Mouse (Mus musculus) erythroblast, embryonic 14.5 days (primary cell): ENCODE measurements around the gene Tbc1d16.

Experiments used
- GATA1 ChIP-seq: IDR thresholded peaks from 2 replicates; pipeline ENCODE4 v1.6.1; 2012; ENCODE audit warnings: low read length, inconsistent platforms, mixed read lengths
- TAL1 ChIP-seq: IDR thresholded peaks from 3 replicates; pipeline ENCODE4 v1.6.1; 2012; ENCODE audit warnings: low read length, inconsistent platforms, mixed read lengths

DNA sequence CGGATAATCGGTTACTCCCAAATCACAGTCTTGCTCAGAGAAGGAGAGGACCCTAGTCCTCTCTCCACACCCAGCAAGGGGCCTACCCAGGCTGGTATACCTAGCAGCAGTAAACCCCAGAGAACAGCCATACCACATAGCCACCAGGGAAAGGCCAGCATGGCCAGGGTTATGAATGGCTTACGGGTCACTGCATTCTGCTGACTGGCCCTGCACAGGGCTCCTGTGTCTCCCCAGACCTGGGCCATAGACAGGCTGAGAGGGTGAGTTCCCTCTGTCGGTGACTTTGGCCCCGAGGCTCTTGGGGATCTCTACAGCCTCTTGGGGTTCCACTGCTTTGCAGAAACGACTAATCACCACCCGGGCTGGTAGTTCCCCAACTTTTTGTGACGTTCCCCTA, 50.0 kb downstream of the Tbc1d16 start:
- TF ChIP-seq GATA1: no peak
- TF ChIP-seq TAL1: no peak
